Mouse (Mus musculus) midbrain, embryonic 16.5 days (tissue): ENCODE data around the gene Rpa1. TPM values are rescaled to one million over a fixed set of nuclear protein-coding genes. Genes with fewer than 3 reads are reported as not detected.
"Not testable (repeated sequence)": the region's sequence is repeated elsewhere in the genome, so short reads cannot be mapped to it uniquely, and the experiment has no call there.

Source experiments
- ATAC-seq: fragments of 200-750 bp; cut with Nextera tagmentation; 2 replicates; pipeline ENCODE4 v1.8.0; 2017; ENCODE audit warnings: moderate TSS enrichment
- H3K27ac ChIP-seq: fragments of 300-500 bp; sonication (generic); 2 replicates; pipeline ENCODE4 v1.5.1; 2014; ENCODE audit warnings: mild to moderate bottlenecking, low read length, mixed read lengths
- H3K27me3 ChIP-seq: fragments of 300-500 bp; sonication (generic); 2 replicates; pipeline ENCODE4 v1.6.1; 2014; ENCODE audit warnings: low read depth, low read length, mixed read lengths; ENCODE audit not compliant: control insufficient read depth, insufficient read depth
- H3K36me3 ChIP-seq: fragments of 300-500 bp; sonication (generic); 2 replicates; pipeline ENCODE4 v1.6.1; 2014; ENCODE audit warnings: mild to moderate bottlenecking, low read length, moderate library complexity, mixed read lengths; ENCODE audit not compliant: control insufficient read depth, insufficient read depth
- H3K4me1 ChIP-seq: fragments of 300-500 bp; sonication (generic); 2 replicates; pipeline ENCODE4 v1.6.1; 2014; ENCODE audit warnings: mild to moderate bottlenecking, low read length, mixed read lengths; ENCODE audit not compliant: control insufficient read depth, insufficient read depth
- H3K4me2 ChIP-seq: fragments of 300-500 bp; sonication (generic); 2 replicates; pipeline ENCODE4 v1.6.1; 2014; ENCODE audit warnings: mild to moderate bottlenecking, low read length, mixed read lengths
- H3K4me3 ChIP-seq: fragments of 300-500 bp; sonication (generic); 2 replicates; pipeline ENCODE4 v1.5.1; 2014; ENCODE audit warnings: low read depth, mild to moderate bottlenecking, low read length, moderate library complexity, mixed read lengths
- H3K9ac ChIP-seq: fragments of 300-500 bp; sonication (generic); 2 replicates; pipeline ENCODE4 v1.6.1; 2014; ENCODE audit warnings: low read depth, low read length, mixed read lengths
- H3K9me3 ChIP-seq: fragments of 300-500 bp; sonication (generic); replicated peaks from 2 replicates; pipeline ENCODE4 v1.6.1; 2014; ENCODE audit warnings: mild to moderate bottlenecking, low read length, mixed read lengths; ENCODE audit not compliant: control insufficient read depth, poor library complexity, severe bottlenecking
- WGBS: fragments of 180-500 bp; shearing (Covaris S2); extraction: QIAGEN DNeasy Blood & Tissue Kit; methylation state at CpG from one replicate; pipeline ENCODE4 v1.1.7; 2014; 5-methylcytosine and 5-hydroxymethylcytosine counted together
- polyA plus RNA-seq: library from polyadenylated mRNA; unstranded; fragments of >200 nt; fragmentation: Nextera tagmentation; extraction: Ambion mirVana; gene quantifications from 2 replicates; pipeline ENCODE4 v1.2.1, GENCODE M21; 2015

Gene Rpa1
- polyA plus RNA-seq, 1 experiment from 2014 or later, result 50.7 TPM

- Histone ChIP-seq H3K27ac (no peak overlapping the region), H3K27me3 (0 out of 2 replicates have a peak, but pooled peaks cover 2% of the 10 kb centered on the region), H3K4me3 (no peak overlapping the region), H3K9me3 (no peaks in the 10 kb centered on the region), H3K4me1 (peaks cover 29% of the 10 kb centered on the region), H3K36me3 (no peaks in the 10 kb centered on the region), H3K4me2 (no peak overlapping the region), H3K9ac (no peak overlapping the region)
- WGBS, result 90% methylated on average over 4 of the region's 4 CpGs
- ATAC-seq, result no peak
Observed at GRCm38 (mm10) chr11:75286868-75287267, 61.3 kb downstream of the Rpa1 start.

- Histone ChIP-seq H3K4me1 (peaks cover 29% of the 10 kb centered on the region), H3K27ac (no peak overlapping the region), H3K27me3 (0 out of 2 replicates have a peak, but pooled peaks cover 2% of the 10 kb centered on the region), H3K9me3 (no peaks in the 10 kb centered on the region), H3K4me2 (no peak overlapping the region), H3K36me3 (no peaks in the 10 kb centered on the region), H3K4me3 (no peak overlapping the region), H3K9ac (no peak overlapping the region)
- WGBS, result 50% methylated on average over 4 of the region's 4 CpGs
- no peak for ATAC-seq
Observed at GRCm38 (mm10) chr11:75285893-75286467, 62.1 kb downstream of the Rpa1 start.

GRCm38 (mm10) chr11:75283784-75284183, 64.3 kb downstream of the Rpa1 start:
- not testable (repeated sequence) for H3K27ac ChIP-seq, H3K9ac ChIP-seq, ATAC-seq, H3K4me2 ChIP-seq, H3K9me3 ChIP-seq, H3K4me3 ChIP-seq, H3K27me3 ChIP-seq, H3K36me3 ChIP-seq
- peaks cover 41% of the 10 kb centered on the region for H3K4me1 ChIP-seq
- WGBS, result 63% methylated on average over 3 of the region's 3 CpGs

GRCm38 (mm10) chr11:75282496-75283120, 65.5 kb downstream of the Rpa1 start:
- 8% methylated on average over 13 of the region's 13 CpGs for WGBS
- Histone ChIP-seq H3K27ac (no peak overlapping the region), H3K9ac (no peak overlapping the region), H3K4me2 (peak overlapping the region; percentile 51), H3K27me3 (0 out of 2 replicates have a peak, but pooled peaks cover 2% of the 10 kb centered on the region), H3K9me3 (no peaks in the 10 kb centered on the region), H3K36me3 (no peaks in the 10 kb centered on the region), H3K4me3 (no peak overlapping the region), H3K4me1 (peaks cover 50% of the 10 kb centered on the region)
- ATAC-seq, result no peak

GRCm38 (mm10) chr11:75281380-75282256, 66.5 kb downstream of the Rpa1 start:
- peak overlapping the region; percentile 8; the same call in 1 of the 2 replicates for H3K4me3 ChIP-seq
- peak overlapping the region; percentile 50 for H3K9ac ChIP-seq
- H3K4me1 ChIP-seq, result peaks cover 50% of the 10 kb centered on the region
- H3K4me2 ChIP-seq, result peak overlapping the region; percentile 51
- no peak for ATAC-seq
- no peaks in the 10 kb centered on the region for H3K9me3 ChIP-seq
- WGBS, result 8% methylated on average over 29 of the region's 29 CpGs
- no peaks in the 10 kb centered on the region for H3K36me3 ChIP-seq
- 0 out of 2 replicates have a peak, but pooled peaks cover 2% of the 10 kb centered on the region for H3K27me3 ChIP-seq
- H3K27ac ChIP-seq, result peak overlapping the region; percentile 38; the same call in 1 of the 2 replicates

GRCm38 (mm10) chr11:75280435-75281001, 67.6 kb downstream of the Rpa1 start:
- Histone ChIP-seq H3K4me3 (no peak overlapping the region), H3K4me1 (peaks cover 51% of the 10 kb centered on the region), H3K9me3 (no peaks in the 10 kb centered on the region), H3K27me3 (0 out of 2 replicates have a peak, but pooled peaks cover 2% of the 10 kb centered on the region), H3K4me2 (no peak overlapping the region), H3K36me3 (no peaks in the 10 kb centered on the region), H3K9ac (no peak overlapping the region), H3K27ac (0 out of 2 replicates have a peak overlapping the region, but pooled peaks have one; percentile 38)
- WGBS, result 51% methylated on average over 5 of the region's 5 CpGs
- no peak for ATAC-seq

- no peak for ATAC-seq
- no peak overlapping the region for H3K4me3 ChIP-seq
Observed at GRCm38 (mm10) chr11:75280066-75280410, 68.1 kb downstream of the Rpa1 start.

GRCm38 (mm10) chr11:75279342-75280065, 68.6 kb downstream of the Rpa1 start:
- no peaks in the 10 kb centered on the region for H3K36me3 ChIP-seq
- 0 out of 2 replicates have a peak, but pooled peaks cover 2% of the 10 kb centered on the region for H3K27me3 ChIP-seq
- H3K4me1 ChIP-seq, result peaks cover 61% of the 10 kb centered on the region
- peak overlapping the region; percentile 49; the same call in 1 of the 2 replicates for H3K9ac ChIP-seq
- H3K9me3 ChIP-seq, result no peaks in the 10 kb centered on the region
- peak overlapping the region; percentile 3; the same call in 1 of the 2 replicates for H3K4me3 ChIP-seq
- peak overlapping the region; percentile 43 for H3K4me2 ChIP-seq
- 3% methylated on average over 16 of the region's 16 CpGs for WGBS
- no peak for ATAC-seq
- H3K27ac ChIP-seq, result peak overlapping the region; percentile 56

More at GRCm38 (mm10) chr11:75280066-75280410, 68.1 kb downstream of the Rpa1 start:
- Histone ChIP-seq H3K27me3 (0 out of 2 replicates have a peak, but pooled peaks cover 2% of the 10 kb centered on the region), H3K27ac (peak overlapping the region; percentile 31; the same call in 1 of the 2 replicates), H3K4me1 (peaks cover 56% of the 10 kb centered on the region), H3K36me3 (no peaks in the 10 kb centered on the region), H3K9ac (no peak overlapping the region), H3K4me2 (no peak overlapping the region), H3K9me3 (no peaks in the 10 kb centered on the region)
- 36% methylated on average over 5 of the region's 5 CpGs for WGBS
